Mouse (Mus musculus) CD4-positive, CD25-positive, alpha-beta regulatory T cell, adult 2 months (primary cell): Measurements from ENCODE around the gene Hexim1.

Experiments used
- DNase-seq: peaks from one replicate; pipeline ENCODE4 v3.0.0-alpha.2; 2012; ENCODE audit warnings: low read depth, low spot score

Hexim1 gene

GRCm38 (mm10) chr11:103096979-103097894 lies 18.8 kb upstream of the Hexim1 start:
- DNase-seq, result no peak

DNA sequence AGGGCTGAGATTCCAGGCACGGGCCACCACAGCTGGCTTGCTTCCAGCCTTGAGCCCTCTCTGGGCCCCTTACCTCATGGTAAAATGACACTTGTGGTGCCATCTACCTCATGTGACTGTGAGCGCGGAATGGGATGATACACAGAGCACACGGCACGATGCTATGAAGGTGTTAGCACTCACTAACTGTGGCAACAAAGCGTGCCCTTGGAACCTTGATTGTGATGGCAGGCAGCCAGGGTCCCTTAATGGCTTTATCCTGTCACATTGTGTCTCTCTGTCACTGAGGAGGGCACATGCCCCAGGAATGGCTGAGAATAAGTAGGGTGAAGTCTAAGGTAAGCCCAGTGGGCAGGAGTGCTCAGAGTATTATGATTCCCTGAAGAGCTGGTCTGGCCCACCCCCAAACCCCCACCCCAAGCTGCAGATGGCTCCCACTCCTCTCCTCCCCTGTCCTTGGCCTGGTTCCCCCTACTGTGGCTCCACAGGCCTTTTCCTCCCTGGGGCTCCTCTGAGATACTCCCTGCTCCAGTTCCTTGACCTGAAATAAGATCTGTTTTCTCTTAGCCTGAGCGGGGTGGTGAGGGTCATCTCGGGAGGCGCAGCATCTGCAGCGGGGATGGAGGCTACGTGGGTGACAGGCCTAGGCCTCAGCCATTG lies 17.4 kb upstream of the Hexim1 start:
- DNase-seq, result no peak

- DNase-seq, result no peak
Measured at GRCm38 (mm10) chr11:103099352-103099940, 16.6 kb upstream of the Hexim1 start.

DNA sequence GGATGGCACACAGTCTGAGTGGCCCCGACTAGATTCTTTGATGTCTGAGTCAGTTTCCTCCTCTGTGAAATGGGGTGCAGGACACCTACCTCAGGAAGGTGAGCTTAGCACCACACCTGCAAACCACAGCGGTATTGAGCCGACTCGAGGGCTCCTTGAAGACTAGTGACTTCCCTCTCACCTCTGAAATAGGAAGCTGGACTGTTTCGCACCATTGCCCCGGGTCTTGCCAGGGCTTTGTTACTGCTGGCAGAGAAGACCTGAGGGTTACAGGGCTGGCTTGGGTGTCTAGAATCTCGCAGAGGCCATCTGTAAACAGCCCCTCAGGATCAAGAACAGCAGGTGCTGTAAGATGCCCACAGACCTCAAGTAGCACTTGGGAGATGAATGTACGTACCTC lies 15.7 kb upstream of the Hexim1 start:
- DNase-seq, result no peak

- DNase-seq, result peak; percentile 70
Measured at GRCm38 (mm10) chr11:103101481-103101865, 14.6 kb upstream of the Hexim1 start, which contains the start of the genes Plcd3 and Acbd4. TSS of gene Plcd3 (minus strand) at chr11:103101658. TSS of gene Acbd4 (plus strand) at chr11:103101682.

GRCm38 (mm10) chr11:103101866-103102501 lies 14.0 kb upstream of the Hexim1 start:
- DNase-seq, result peak; percentile 65

GRCm38 (mm10) chr11:103102725-103103349 lies 13.2 kb upstream of the Hexim1 start:
- DNase-seq, result peak; percentile 97

- DNase-seq, result no peak
Measured at GRCm38 (mm10) chr11:103103621-103104020, 12.4 kb upstream of the Hexim1 start.

DNA sequence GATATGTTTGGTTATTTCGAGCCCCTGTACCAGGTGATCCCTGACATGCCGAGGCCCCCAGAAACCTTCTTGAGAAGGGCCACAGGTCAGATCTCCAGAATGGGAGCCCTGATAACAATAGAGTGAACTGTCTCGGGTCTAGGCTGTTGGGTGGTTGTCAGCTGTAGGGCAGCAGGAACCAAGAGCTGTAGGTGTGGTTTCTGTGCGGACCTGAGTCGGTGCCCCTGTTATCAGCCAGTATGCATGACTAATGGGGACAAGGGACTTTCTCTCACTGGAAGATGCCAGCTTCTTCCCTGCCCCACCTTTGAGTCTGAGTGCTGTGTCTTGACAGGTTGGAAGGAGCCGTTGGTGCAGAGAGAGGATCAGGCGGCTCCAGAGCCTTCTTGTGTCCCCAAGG lies 11.6 kb upstream of the Hexim1 start:
- no peak for DNase-seq

DNA sequence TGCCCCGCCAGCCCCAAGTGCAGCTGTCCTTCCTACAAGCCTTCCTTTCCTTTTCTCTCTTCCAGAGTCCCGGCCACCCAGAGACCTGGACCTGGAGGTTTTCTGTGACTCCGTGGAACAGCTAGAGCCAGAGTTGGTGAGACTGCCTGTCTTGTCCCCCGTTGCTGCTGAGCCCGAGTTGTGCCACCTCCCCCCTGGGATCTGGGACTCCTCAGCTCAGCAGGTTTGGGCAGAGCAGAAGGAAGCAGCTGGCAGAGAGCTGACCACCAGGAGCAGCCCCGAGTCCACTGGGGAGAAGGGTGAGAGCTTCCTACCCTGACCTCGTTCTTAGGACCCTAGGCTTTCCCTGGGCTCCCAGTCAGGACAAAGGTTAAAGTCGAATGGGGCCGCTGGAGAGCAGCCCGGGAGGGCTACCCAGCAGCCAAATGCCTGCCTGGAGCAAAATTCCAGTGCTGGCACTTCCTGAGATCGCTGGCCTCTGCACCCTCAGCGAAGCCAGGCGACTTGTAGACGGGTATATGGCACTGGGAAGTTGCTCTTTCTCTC lies 10.8 kb upstream of the Hexim1 start:
- DNase-seq, result no peak

GRCm38 (mm10) chr11:103105810-103106209 lies 10.2 kb upstream of the Hexim1 start:
- no peak for DNase-seq

DNA sequence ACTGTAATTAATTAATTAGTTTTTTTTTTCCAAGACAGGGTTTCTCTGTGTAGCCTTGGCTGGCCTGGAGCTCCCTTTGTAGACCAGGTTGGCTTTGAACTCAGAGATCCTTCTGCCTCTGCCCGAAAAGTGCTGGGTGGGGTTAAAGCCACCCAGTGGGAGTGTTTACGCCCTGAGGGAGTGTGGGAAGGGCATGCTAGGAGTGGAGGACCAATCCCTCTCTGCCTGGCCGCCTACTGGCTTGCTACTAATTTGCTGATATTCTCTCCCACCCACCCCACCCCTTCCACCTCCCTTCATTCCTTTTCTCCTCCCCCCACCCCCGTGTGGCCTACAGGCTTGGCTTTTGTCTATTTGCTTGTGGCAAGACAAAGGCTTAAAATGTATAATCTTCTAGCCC lies 9.6 kb upstream of the Hexim1 start:
- no peak for DNase-seq

DNA sequence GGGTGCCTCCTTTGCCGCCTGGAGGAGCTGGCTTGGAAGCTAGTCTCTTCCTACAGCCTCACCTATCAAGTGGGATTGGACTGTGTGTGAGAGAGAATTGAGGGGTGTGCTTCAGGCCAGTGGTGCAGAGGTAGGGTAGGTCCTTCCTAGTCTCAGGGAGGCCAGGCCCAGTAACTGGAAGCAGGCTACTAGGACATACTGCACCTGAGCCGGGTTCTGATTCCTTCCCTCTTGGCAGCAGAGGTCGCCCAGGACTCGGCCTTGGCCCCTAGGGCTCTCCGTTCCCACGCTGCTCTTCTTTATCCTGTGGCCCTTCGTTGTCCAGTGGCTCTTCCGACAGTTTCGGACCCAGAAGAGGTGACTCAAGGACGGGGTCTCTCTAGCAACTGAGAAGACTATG lies 4.7 kb upstream of the Hexim1 start:
- no peak for DNase-seq

DNA sequence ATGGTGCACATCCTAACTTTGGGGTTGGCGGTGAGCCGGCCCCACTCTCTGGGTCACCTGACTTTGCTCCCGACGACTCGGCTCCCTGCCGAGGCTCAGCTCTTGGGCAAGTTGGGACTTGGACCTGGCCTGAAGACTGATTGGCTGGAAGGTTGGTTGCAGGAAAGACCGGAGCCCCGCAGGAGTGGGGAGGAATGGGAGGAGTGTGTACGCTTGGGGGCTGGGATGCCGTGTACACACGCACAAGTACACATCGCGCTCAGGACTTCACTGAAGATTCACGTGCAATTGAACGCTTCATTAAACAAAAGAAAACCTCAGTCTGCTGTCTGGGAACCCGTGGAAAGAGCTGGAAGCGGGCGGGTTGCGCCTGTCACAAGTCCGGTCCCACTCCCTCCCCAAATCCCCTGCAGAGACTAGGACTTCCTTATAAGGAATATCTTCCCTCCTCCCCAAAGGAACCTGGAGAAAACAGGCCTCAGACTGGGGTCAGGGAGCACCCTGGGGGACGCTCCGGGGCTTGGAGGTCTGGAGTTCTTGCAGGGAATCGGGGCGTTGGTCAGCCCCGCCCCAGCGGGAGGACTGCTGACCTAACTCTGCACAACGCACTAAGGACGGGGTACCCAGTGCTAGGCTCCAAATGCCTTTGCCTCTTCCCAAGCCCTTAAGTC lies 4.0 kb upstream of the Hexim1 start:
- DNase-seq, result no peak

DNA sequence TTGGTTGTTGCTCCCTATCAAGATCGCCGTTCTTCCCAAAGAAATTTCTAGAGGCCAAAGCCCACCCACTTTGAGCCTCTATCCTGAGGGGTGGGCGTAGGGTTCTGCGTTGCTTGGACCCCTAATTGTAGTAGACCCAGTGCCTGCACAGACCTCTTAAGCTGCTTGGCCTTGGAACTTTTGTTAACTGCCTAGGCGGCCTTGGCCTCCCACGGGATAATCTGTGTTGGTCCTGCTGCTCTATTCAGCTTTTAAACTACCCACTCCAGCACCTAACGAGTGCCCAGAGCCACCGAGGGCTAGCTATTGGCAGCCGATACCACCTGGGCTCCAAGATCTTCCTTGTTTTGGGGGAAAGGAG lies 3.5 kb upstream of the Hexim1 start:
- DNase-seq, result no peak

DNA sequence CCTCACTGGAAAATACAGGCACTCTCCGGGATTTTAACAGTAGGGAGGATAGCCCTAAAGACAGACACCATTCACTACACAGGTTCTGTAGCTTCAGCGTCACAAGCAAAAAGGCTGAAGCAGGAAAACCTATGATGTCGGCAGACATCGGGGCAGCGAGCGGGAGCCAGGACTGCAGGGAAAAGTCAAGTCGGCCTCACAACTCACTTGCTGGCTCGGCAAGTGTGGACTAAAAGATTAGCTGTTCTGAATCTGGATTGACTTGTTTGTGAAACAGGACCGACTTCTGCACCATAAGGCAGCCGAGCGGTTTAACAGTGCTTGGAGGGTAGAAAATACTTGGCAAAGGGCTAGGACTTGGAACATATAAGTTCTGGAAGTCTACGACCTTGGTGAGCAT lies 3.0 kb upstream of the Hexim1 start:
- DNase-seq, result no peak

GRCm38 (mm10) chr11:103113771-103114170 lies 2.3 kb upstream of the Hexim1 start:
- DNase-seq, result no peak

GRCm38 (mm10) chr11:103114270-103114943 lies 1.6 kb upstream of the Hexim1 start:
- DNase-seq, result peak; percentile 21

- peak; percentile 88 for DNase-seq
Measured at GRCm38 (mm10) chr11:103115163-103116007, 646 bp upstream of the Hexim1 start.
